Mouse (Mus musculus) forelimb bud, embryonic 11.5 days (tissue): ENCODE measurements at regions not wholly inside any gene's neighbourhood (a gene's known extent, or its start where the extent isn't known, plus 50 kb on each side); places are given as distances from the start of the nearest gene placed in this dataset.

Source experiments
- DNase-seq: peaks from one replicate; pipeline ENCODE4 v3.0.0-alpha.2; 2012; ENCODE audit warnings: low read depth, low spot score

DNA sequence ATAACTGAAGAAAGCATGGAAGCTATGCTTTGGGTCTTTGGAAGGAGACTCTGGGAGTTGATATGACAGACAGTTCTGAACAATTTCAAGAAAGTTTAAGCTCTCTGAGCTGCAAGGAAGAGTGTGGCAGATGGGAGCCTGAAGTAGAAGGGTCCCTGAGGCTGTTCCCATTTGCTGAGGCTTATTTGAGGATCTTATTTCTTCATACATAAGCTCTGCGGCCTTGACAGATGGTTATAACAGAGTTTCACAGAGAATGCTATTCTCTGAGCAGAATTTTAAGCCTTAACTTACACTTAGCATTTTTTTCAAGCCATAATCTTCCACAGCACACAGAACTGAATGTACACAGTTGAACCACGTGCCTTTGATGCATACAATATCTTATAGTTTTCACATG lies 278.7 kb downstream of the Plk2 start:
- DNase-seq: no peak

DNA sequence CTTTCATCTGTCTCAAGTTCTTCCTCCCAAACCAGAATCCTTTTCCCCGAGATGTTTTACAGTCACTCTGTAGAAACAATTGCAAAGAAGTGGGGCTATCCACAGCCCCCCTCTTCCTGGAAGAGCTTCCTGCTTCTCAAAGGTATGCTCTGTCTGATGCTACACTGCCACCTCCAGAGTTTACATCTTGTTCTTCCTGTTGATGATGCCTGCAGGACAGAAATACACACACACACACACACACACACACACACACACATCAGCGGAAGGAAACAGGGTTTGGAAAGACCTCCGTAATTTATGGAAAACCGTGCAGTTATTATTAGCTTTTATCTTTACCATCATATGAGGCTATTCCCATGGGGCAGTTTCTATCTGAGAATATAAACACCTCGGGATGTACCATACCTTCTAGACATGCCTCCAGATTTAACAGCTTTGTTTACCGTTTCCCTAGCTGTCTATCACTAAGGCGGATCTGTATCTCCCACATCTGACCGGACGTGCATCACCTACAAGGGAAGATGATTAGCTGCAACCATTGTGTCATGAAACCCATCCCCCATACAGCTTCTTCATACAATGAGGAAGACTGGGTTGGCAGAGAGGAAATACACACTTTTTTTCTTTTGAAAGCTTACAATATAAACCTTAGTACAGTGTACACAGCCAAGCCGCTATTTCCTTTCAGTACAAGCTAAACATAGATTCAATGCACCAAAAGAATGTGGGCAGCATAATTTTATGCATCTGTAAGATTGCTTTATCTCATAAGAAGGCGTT lies 288.6 kb downstream of the Plk2 start:
- DNase-seq: no peak

DNA sequence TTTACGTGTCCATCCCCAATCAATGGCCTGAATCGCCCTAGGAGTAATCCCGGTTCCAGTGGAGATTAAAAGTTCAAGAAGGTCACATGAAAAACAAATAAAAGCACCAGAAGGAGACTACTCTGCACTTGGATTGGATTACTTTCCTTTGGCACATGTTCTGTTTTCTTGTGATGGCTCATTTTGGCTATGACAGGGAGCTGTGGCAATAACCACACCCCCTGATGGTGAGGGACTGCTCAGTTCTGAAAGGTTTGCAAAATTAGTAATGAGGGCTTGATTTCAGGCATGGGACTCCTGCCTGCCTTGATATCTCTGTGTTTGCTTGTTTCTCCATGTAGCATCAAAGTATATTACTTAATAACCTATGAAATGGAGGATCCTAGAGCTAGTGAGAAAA lies 293.9 kb downstream of the Plk2 start:
- DNase-seq: no peak

DNA sequence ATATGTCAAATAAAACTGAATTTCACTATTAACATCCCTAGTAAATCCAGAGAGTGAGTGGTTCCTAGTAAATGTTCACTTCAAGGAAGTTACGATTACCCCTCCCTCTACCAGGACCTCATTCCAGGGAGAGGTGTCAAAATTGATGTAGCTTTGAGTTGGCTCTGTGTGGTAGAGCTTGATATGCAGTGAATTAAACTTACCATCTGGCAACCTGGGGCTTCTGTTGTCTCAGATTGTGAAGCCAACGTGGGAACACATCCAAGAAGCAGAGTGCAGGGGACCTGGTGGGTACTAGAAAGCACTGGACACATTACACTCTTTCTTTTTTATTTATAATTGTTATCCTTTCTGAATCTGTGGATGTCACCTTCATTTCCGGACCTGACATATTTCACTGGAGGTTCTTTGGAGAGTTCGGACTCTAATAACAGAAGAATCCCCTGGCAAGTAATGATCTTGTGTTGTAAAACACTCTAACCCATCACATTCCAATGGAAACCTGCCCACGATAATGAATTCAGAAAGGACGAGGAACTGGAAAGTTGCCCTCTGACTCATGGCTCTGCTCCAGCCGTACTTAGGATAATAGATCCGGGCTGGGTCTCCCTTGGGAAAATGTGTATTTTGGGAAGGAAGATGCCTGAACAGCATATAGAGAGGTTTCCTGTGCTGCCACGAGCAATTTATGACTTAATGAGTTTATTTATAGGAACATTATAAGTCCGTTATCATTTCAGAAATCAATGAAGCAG lies 295.8 kb downstream of the Plk2 start:
- no peak for DNase-seq

DNA sequence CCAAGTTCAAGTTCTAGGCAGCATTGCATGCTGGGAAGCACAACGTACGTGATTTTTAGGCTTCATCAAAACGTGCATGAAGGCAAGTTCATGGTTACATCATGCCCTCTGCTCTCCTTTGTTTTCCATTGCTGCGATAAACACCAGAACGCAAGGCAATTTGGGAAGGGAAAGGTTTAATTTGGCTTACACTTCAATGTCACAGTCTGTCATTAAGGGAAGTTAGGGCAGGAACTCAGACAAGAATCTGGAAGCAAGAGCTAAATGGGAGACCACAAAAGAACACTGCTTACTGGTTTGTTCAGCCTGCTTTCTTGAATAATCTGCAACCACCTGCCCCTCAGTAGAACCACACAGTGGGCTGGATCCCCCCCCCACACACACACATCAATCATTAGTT lies 297.9 kb downstream of the Plk2 start:
- DNase-seq: no peak

DNA sequence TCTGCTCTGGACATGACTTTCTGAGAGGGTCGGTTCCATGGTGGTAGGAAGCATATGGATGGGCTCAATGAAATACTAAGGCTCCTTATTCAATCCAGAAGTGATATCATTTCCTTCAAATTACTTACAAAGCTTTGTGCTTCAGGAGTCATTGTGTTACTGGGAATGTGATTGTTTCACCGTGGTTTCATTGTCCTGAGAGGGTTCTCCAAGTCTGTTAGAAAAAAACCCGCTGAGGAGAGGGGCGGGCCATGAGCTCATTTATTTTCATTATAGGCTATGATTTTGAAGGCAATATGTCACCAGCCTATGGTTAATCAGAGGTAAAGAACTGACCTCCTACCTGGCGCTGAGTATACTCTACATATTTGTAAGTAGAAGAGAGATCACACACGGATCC lies 300.0 kb downstream of the Plk2 start:
- DNase-seq: no peak

DNA sequence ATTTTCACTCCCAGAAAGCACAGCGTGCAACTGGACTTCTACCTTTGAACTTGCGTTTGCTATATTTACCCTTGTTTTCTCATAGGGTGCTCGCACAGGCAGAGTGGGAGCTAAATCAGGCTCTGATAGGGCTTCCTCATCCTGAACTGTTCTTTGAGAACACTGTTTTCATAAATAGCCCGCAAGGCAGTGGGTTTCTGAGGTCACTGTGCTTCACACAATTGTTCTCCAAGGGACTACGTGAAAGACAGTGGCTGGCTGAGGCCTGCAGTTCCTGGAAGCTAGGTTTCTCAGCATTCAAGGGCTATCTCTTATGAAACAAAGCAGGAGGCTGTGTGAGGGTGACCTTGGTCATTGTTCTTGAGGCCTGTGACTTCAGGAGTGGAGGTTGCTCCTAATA lies 301.7 kb downstream of the Plk2 start:
- no peak for DNase-seq

DNA sequence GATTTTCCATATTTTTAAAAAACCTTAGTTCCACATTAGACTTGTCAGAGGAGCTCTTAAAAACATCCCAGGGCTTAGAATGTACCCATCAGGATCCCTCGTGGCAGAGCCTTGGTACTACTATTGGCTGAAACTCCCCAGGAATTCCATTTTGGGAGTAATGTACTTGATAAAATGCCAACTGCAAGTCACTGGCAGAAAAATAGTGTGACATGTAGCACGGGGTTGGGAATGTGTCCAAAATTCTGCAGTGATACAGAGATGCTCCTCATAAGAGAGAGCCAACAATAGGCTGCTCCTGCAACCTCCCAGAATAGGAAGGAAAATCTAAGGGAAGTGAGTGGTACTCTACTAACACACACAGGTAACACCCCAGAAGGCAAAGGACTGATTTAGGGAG lies 309.4 kb downstream of the Plk2 start:
- no peak for DNase-seq

DNA sequence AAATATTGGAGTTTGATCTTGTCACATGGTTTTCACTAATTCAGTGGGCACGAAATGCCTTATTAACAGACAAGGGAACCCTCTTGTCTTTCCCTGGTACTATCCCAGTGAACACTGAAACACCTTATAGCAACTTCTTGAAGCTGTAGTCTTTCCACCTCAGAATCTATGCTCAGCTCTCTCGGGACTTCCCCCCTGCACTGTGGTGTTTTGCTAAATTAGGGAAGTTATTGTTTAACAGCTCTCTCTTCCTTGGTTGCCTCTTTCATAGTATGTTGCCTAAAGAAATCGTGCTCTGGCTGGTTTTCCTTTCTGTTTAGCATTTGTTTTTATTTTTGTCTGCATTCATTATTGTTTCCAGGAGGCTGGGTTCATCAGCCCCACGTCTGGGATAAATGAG lies 316.0 kb downstream of the Plk2 start:
- no peak for DNase-seq

DNA sequence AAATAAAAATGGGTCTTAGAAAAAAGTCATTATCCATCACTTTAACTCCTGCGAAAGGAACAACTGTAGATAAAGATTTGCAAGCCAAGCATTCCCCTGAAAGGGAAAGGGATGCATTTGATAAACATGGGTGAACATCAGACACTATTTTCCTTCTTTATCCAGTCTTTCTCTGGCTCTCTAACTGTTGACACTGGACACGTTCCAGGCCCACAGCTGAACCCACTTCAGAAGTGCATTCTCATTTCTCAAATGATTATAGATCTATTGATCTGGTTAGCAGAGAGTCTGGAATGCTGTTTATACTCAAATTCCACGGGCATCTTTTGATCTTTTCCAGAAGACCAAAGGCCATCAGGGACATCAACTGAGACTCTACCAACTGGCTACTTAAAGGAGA lies 317.7 kb downstream of the Plk2 start:
- no peak for DNase-seq

DNA sequence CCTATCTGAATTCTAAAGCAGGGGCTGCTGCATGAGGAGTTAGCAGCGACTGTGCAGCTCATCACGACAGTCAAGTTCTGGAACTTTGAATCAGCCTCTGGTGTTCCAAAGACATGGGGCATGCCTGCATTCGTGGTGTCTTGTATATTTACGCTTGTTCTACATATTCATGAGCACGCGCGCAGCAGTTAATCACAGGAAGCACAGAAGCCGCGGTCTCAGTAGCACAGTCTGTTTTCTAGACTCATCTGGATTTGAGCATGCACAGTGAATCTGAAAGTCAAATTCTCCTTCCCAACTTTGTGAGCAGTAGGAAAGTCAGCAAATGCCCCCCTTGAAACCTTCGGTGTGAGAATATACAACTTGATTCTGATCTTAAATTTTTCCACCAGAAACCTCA lies 327.3 kb downstream of the Plk2 start:
- no peak for DNase-seq

DNA sequence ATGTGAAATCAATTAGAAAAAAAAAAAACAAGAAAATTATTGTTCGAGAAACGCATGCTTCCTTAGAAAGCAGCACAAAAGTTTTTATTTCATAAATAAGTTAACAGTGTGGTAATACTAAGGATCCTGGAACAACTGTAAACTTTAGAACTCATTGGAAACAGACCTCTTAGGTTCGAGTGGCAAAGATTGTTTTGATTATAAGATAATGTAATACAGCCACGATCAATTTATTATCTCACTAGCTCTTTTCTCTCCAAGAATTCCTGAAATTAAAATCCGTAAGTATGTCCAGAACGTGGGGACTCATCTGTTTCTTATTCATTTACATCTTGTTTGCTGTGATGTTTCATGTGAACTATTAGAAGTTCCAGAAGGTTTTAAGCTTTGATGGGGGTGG lies 327.9 kb downstream of the Plk2 start:
- no peak for DNase-seq

DNA sequence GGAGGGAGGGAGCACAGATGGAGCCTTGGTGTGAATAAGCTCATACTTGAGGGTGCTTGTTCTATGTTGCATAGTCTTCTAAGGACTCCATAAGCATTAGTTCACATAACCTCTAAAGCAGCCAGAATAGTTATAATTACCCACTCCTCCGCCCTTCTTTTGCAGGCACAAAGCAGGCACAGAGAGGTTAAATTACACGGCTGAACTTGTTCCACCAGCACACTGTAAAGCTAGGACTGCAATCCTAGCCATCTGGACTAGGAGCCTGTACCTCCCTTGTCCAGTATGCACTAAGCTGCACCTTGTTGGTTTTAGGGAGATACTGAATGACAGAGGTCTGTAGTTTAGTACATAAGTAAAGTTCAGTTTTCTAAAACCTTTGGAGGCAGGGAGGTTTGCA lies 330.0 kb downstream of the Plk2 start:
- DNase-seq: no peak

DNA sequence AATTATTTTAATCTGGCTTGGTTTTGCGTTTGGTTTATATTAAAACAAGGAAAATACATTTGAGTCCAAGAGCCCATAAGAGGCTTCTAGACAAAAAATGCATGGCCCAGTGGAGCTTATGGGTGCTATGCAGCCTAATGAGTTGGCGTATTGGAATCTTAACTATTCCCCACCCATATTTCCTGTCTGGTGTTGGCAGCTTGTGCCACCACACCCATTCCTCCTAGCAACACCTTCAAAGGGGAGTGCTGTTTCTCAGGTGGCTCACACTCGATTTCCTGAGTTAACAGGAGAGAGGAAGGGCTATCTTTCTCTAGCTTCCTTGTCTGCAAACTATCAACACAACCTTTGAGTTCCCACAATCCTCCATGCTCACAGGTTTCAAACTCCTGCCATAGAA lies 331.0 kb downstream of the Plk2 start:
- DNase-seq: no peak

DNA sequence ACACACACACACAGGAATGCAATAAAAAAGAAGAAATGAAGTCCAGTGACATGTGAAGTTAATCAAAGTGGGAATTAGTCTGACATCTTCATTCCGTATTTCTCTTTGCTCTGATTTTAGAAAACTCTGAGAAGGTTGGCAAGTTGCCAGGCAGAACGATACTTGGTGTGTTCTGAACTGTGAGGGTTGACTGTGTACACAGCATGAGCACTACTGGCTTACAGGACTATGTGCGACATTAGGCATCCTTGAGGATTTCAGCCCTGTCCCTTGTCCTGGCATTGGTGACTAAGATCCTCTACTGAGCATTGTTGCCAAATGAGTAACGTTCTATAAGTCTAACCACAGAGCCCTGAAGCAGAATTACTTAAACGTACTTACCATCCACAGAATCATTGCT lies 340.7 kb downstream of the Plk2 start:
- DNase-seq: no peak

DNA sequence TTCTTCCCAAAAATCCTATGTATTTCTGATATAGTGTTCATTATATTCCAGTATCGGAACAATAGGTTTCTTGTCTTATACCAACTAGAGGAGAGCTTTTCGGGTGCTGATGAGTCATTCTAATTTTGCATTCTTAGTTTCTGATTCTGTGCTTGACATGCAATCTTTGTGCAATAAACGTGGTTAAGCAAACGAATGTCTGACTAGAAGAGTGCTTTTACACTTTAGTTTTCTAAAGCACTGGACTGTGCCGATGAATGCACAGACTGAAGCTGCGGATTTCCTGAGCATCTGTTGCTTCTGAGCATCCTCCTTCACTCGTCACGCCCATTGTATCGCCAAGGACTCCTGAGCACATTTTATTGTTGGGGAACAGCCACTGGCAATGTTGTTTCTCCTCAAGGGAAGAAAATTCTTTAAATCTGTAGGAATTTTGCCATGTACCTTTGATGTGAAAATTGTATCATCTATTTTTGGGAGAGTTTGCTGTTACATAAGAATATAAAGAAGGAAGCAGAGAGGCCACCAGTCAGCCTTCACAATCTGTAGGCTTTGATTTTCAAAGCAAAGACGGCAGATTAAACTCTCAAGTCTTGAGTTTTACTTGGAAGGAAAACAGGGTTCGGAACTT lies 346.8 kb downstream of the Plk2 start:
- no peak for DNase-seq

DNA sequence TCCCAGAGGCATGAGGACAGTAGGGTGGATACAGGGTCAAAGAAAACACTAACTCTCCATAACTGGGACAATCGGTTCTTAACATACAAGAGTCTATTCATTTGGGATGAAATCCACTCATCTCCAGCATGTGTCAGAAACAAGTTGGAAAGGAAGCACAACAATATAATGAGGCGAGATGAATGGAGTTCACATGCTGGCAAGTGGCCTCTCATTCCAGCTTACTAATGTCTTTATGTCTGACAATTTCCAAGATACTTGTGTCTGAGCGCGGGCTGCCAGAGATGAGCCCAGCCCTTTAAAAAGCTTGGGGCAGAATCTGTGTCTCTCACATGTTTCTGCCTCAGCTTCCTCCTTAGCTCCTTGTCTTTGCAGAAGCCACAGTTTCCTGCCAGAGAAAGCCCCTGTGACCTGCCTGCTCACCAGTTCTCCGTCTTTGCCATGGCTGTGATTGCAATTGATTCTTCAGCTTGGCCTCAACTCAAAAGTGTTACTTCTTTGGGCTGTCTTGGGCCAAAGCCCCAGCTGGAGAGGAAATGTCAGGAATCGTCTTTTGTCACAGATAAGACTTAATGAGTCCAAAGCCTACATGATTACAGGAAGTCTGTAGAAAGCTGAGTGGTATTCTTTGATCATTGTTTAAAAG lies 352.5 kb downstream of the Plk2 start:
- DNase-seq: no peak

DNA sequence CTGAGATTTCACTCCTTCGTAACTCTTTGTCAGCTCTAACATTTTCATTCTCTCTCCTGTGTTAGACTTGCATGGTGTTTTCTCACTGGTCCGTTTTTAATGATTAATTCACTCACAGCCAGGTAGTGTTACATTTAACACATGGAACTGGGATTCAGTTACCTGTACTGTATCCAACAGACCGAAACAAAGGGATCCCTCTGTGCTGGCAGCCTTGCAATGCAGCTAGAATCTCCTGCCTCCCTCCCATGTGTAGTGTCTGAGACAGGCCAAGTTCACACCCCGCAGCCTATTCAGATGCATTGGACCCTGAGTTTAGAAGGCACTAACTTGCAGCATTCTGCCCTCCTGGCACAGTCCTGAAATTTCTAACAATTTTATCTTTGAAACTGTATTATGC lies 357.9 kb downstream of the Plk2 start:
- no peak for DNase-seq

DNA sequence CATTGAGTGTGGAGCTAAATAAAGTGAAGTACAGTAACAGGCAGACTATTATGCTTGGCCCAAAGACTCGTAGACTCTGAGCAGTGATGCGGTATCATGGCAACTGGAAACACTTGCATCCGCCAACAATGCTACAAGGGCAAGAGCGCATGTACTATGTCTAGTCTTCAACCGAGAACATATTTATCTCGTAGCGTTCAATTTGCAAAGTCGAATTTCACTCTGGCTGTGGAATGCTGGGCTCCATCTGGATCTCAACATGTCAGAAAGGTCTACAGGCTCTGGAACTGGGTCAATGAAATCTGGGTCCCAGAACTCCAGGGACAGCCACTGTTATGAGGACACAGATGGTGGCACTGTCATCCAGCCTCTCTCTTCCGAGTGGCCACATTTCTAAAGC lies 359.7 kb downstream of the Plk2 start:
- no peak for DNase-seq

DNA sequence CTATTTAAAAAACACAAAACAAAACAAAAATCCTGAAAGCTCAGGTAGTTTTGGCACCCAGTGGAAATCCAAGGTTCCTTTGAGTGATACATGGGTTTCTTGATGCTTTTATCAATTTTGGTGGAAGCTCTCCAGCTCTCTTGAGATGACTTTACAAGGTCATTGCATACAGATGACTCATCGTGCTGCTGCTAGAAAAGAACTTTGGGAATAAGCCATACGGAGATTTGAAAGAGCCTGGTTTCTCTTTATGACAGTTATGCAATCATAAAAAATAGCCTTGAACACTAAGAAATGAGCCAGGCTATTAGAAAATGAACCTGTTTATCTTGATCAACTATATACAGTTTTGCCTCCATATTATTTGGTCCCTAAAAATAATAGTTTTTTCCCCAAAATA lies 362.0 kb downstream of the Plk2 start:
- no peak for DNase-seq

DNA sequence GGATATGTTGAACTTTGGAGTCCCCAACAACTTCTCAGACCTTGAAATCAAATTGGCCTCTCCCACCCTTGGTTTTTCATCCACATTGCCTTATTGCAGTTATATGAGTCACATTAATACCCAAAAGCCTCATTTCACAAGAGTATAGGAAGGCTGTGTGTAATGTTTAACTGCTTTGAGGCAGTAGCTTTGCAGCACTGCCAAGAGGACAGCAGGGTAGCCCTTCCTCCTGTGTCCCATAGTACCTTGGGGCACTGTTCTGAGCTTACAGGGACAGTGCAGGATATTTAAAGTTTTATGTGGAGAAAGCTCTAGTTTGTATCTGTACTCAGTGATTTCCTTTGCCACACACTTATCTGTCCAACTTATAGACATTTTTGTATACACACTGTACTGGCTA lies 374.4 kb downstream of the Plk2 start:
- no peak for DNase-seq

DNA sequence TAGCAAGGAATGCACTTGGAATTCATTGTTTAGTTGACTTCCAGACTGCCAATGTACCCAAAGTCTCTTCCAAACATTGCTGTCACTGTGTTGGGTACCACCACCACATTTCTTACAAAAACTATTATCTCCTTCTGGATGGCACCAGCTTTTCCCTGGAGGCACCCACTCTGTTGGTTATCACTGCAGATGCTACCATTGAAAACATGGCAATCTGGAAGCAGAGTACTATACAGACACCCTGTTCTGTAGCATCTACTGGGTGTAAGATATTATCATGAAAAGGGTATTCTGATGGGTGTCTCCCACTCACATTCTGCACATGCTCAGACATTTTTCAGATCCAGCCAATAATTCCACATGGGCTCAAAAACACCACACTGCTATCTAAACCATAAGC lies 380.4 kb downstream of the Plk2 start:
- no peak for DNase-seq
